Mouse (Mus musculus): ENCODE measurements at regions not wholly inside any gene's neighbourhood (a gene's known extent, or its start where the extent isn't known, plus 50 kb on each side); places are given as distances from the start of the nearest gene placed in this dataset.

DNA sequence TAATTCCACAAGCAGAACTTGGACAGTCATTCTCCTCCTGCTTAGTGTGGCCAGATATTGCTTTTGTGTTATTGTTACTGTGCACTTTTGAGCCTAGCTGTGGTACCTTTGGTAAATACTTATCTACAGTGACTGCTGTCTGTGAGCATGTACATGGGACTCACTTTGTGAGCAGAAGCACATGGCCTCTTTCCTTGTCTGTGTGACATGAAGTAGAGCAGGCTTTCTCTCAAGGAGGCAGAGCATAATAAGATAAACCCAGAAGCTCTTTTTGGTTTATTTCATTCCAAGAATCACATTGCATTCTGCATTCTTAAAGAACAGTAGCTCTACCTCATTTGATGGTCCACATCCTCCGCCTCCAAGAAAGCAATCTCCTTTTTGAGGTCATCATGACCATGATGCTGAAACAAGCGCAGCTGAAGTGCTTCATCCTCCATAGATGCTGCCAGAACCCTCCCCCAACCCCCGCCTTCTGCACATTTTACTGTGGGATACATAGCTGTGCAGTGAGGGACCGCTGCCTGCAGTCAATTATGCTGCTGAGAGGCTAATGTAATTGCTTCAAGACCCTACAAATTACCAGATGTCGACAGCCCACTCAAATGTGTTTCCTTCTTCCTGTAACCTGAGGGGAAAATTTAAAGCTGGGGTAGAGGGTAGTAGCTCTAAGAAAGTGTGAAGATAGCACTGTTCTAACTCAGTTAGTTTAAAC, 463.0 kb upstream of the Sphkap start:
- ATAC-seq (ENCODE audit: insufficient read depth, low FRiP score, low read depth) = no peak; the same call in 1 of the 2 replicates
- H3K4me1 ChIP-seq = no peaks in the 10 kb centered on the region
- no peak overlapping the region for H3K9ac ChIP-seq
- 36% methylated on average over 5 of the region's 5 CpGs for WGBS
- no peaks in the 10 kb centered on the region for H3K27me3 ChIP-seq (replicated peaks)
- H3K4me3 ChIP-seq (replicated peaks) = no peak overlapping the region
- no peak overlapping the region for H3K27ac ChIP-seq
- H3K4me2 ChIP-seq = no peak overlapping the region
- no peaks in the 10 kb centered on the region for H3K9me3 ChIP-seq
- H3K36me3 ChIP-seq = no peaks in the 10 kb centered on the region

GRCm38 (mm10) chr1:83869046-83869445, 461.0 kb upstream of the Sphkap start:
- Histone ChIP-seq H3K27ac (no peak overlapping the region), H3K36me3 (no peaks in the 10 kb centered on the region), H3K27me3 (replicated peaks) (no peaks in the 10 kb centered on the region), H3K9me3 (no peaks in the 10 kb centered on the region), H3K9ac (no peak overlapping the region), H3K4me2 (no peak overlapping the region), H3K4me1 (no peaks in the 10 kb centered on the region), H3K4me3 (replicated peaks) (no peak overlapping the region)
- no peak for ATAC-seq (ENCODE audit: insufficient read depth, low FRiP score, low read depth)
- 85% methylated on average over 2 of the region's 2 CpGs for WGBS

- 42% methylated on average over 1 of the region's 1 CpGs for WGBS
- Histone ChIP-seq H3K4me1 (no peaks in the 10 kb centered on the region), H3K9ac (no peak overlapping the region), H3K36me3 (no peaks in the 10 kb centered on the region), H3K27me3 (replicated peaks) (no peaks in the 10 kb centered on the region), H3K27ac (no peak overlapping the region), H3K4me3 (replicated peaks) (no peak overlapping the region), H3K9me3 (no peaks in the 10 kb centered on the region), H3K4me2 (no peak overlapping the region)
- no peak for ATAC-seq (ENCODE audit: insufficient read depth, low FRiP score, low read depth)
Measured at GRCm38 (mm10) chr1:83862541-83862940, 454.5 kb upstream of the Sphkap start.

GRCm38 (mm10) chr1:83862128-83862527, 454.1 kb upstream of the Sphkap start:
- ATAC-seq (ENCODE audit: insufficient read depth, low FRiP score, low read depth) = no peak
- no peaks in the 10 kb centered on the region for H3K9me3 ChIP-seq
- H3K4me3 ChIP-seq (replicated peaks) = no peak overlapping the region
- no peak overlapping the region for H3K9ac ChIP-seq
- WGBS = 60% methylated on average over 3 of the region's 3 CpGs
- H3K36me3 ChIP-seq = no peaks in the 10 kb centered on the region
- H3K27me3 ChIP-seq (replicated peaks) = no peaks in the 10 kb centered on the region
- H3K4me2 ChIP-seq = no peak overlapping the region
- H3K4me1 ChIP-seq = no peaks in the 10 kb centered on the region
- no peak overlapping the region for H3K27ac ChIP-seq

DNA sequence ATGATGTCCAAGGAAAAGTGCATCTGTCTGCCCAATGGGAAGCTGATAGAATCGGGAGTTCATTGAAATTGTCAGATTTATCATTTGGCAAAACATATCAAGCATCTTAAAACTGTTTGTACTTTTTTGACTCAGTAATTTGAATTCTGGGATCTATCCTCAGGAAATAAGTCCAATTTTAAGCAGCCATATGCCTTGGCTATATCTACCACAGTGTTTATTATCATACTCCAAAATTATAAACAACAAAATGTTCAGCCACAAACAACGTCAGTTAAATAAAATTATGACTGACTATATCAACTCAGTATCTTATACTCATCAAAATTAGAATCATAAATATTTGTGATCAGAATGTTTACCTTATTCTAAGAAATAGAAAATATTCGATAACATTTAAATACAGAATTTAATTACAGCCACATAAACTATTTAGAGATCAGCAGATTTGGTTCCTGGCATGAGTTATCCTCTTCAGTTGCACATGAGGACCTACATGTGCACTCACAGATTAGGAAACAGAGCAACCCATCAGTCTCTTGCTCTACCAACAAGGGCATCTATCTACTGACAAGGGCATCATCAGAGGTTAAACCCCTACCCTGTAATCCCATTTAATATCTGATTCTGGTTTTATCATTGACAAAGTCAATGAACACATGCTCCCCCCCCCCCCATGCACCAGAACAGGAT, 451.9 kb upstream of the Sphkap start:
- 68% methylated on average over 3 of the region's 3 CpGs for WGBS
- no peak overlapping the region for H3K4me3 ChIP-seq (replicated peaks)
- ATAC-seq (ENCODE audit: insufficient read depth, low FRiP score, low read depth) = no peak

GRCm38 (mm10) chr1:83853996-83854395, 446.0 kb upstream of the Sphkap start:
- Histone ChIP-seq H3K36me3 (no peaks in the 10 kb centered on the region), H3K4me2 (no peak overlapping the region), H3K4me3 (replicated peaks) (no peak overlapping the region), H3K27me3 (replicated peaks) (no peaks in the 10 kb centered on the region), H3K27ac (no peak overlapping the region), H3K9ac (no peak overlapping the region), H3K9me3 (no peaks in the 10 kb centered on the region), H3K4me1 (no peaks in the 10 kb centered on the region)
- WGBS = 89% methylated on average over 5 of the region's 5 CpGs
- ATAC-seq (ENCODE audit: insufficient read depth, low FRiP score, low read depth) = no peak

More for the DNA sequence above, 451.9 kb upstream of the Sphkap start:
- no peak overlapping the region for H3K27ac ChIP-seq
- no peaks in the 10 kb centered on the region for H3K4me1 ChIP-seq
- no peaks in the 10 kb centered on the region for H3K9me3 ChIP-seq
- H3K9ac ChIP-seq = no peak overlapping the region
- no peak overlapping the region for H3K4me2 ChIP-seq
- no peaks in the 10 kb centered on the region for H3K27me3 ChIP-seq (replicated peaks)
- no peaks in the 10 kb centered on the region for H3K36me3 ChIP-seq

DNA sequence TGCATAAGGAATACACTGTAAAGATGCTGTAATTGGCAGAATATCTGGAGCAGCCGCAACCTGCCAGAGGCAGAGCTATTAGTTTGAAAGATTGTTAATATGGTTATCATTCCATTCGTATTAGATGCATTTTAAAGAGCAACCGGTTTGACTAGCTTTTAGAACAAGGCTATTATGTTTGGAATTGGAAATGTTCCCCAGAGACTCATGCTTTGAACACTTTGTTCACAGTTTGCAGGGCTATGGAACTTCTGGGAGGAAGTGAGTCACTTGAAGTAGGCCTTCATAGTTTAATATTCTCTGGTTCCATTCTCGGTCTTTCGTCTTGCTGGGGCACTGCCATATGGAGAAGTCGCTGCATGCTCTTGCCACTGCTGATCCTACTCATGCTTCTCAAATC, 443.1 kb upstream of the Sphkap start:
- Histone ChIP-seq H3K9ac (no peak overlapping the region), H3K9me3 (no peaks in the 10 kb centered on the region), H3K4me3 (replicated peaks) (no peak overlapping the region), H3K27me3 (replicated peaks) (no peaks in the 10 kb centered on the region), H3K36me3 (no peaks in the 10 kb centered on the region), H3K4me1 (no peaks in the 10 kb centered on the region), H3K4me2 (no peak overlapping the region), H3K27ac (no peak overlapping the region)
- no peak for ATAC-seq (ENCODE audit: insufficient read depth, low FRiP score, low read depth)
- WGBS = 69% methylated on average over 6 of the region's 6 CpGs

DNA sequence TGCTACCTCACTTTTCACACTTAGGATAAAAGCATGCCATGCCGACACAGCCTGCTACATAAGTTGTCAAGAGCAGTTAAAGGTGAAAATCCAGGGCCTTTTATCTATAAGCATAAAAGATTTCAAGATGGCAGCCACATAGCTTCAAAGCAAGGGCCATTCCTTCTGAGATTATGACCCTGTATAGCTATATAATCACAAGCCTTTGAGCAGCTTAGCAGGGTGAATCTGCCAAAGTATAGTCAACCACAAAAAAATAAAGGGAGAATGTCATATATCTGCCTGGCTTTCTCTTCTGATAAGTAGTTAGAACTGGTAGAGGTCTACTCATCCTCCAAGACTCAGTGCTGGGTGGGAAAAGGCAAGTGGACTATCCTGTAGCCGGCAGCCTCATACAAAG, 440.4 kb upstream of the Sphkap start:
- no peak overlapping the region for H3K4me2 ChIP-seq
- no peak overlapping the region for H3K9ac ChIP-seq
- no peak for ATAC-seq (ENCODE audit: insufficient read depth, low FRiP score, low read depth)
- no peaks in the 10 kb centered on the region for H3K36me3 ChIP-seq
- no peaks in the 10 kb centered on the region for H3K4me1 ChIP-seq
- WGBS = 96% methylated on average over 2 of the region's 2 CpGs
- H3K4me3 ChIP-seq (replicated peaks) = no peak overlapping the region
- H3K27me3 ChIP-seq (replicated peaks) = no peaks in the 10 kb centered on the region
- H3K27ac ChIP-seq = no peak overlapping the region
- H3K9me3 ChIP-seq = no peaks in the 10 kb centered on the region

GRCm38 (mm10) chr1:83847992-83848391, 440.0 kb upstream of the Sphkap start:
- H3K36me3 ChIP-seq = no peaks in the 10 kb centered on the region
- 71% methylated on average over 5 of the region's 5 CpGs for WGBS
- ATAC-seq (ENCODE audit: insufficient read depth, low FRiP score, low read depth) = no peak
- no peak overlapping the region for H3K4me3 ChIP-seq (replicated peaks)
- no peaks in the 10 kb centered on the region for H3K9me3 ChIP-seq
- no peak overlapping the region for H3K27ac ChIP-seq
- no peaks in the 10 kb centered on the region for H3K4me1 ChIP-seq
- H3K27me3 ChIP-seq (replicated peaks) = no peaks in the 10 kb centered on the region
- H3K9ac ChIP-seq = no peak overlapping the region
- H3K4me2 ChIP-seq = no peak overlapping the region

GRCm38 (mm10) chr1:83844827-83845379, 436.9 kb upstream of the Sphkap start:
- 56% methylated on average over 4 of the region's 4 CpGs for WGBS
- Histone ChIP-seq H3K27ac (no peak overlapping the region), H3K4me3 (replicated peaks) (no peak overlapping the region), H3K4me1 (no peaks in the 10 kb centered on the region), H3K27me3 (replicated peaks) (no peaks in the 10 kb centered on the region), H3K9ac (no peak overlapping the region), H3K9me3 (no peaks in the 10 kb centered on the region), H3K36me3 (no peaks in the 10 kb centered on the region), H3K4me2 (no peak overlapping the region)
- ATAC-seq (ENCODE audit: insufficient read depth, low FRiP score, low read depth) = no peak

- H3K4me3 ChIP-seq (replicated peaks) = no peak overlapping the region
- 89% methylated on average over 6 of the region's 6 CpGs for whole genome bisulfite sequencing
Measured at GRCm38 (mm10) chr1:83835965-83836364, 428.0 kb upstream of the Sphkap start.

GRCm38 (mm10) chr1:83832946-83833345, 424.9 kb upstream of the Sphkap start:
- Histone ChIP-seq H3K4me2 (no peak overlapping the region), H3K36me3 (no peaks in the 10 kb centered on the region), H3K27ac (no peak overlapping the region), H3K4me1 (no peaks in the 10 kb centered on the region), H3K4me3 (replicated peaks) (no peak overlapping the region), H3K9me3 (no peaks in the 10 kb centered on the region), H3K27me3 (replicated peaks) (no peaks in the 10 kb centered on the region), H3K9ac (no peak overlapping the region)
- no peak for ATAC-seq (ENCODE audit: insufficient read depth, low FRiP score, low read depth)
- WGBS = 70% methylated on average over 3 of the region's 3 CpGs

More at GRCm38 (mm10) chr1:83835965-83836364, 428.0 kb upstream of the Sphkap start:
- no peaks in the 10 kb centered on the region for H3K9me3 ChIP-seq
- H3K36me3 ChIP-seq = no peaks in the 10 kb centered on the region
- H3K4me1 ChIP-seq = no peaks in the 10 kb centered on the region
- no peak overlapping the region for H3K4me2 ChIP-seq
- no peak overlapping the region for H3K27ac ChIP-seq
- ATAC-seq (ENCODE audit: insufficient read depth, low FRiP score, low read depth) = no peak
- H3K27me3 ChIP-seq (replicated peaks) = no peaks in the 10 kb centered on the region
- H3K9ac ChIP-seq = no peak overlapping the region

Data from stomach, embryonic 15.5 days (tissue).